Mouse (Mus musculus) gastrocnemius, postnatal 25 days (tissue): ENCODE measurements around the gene Immp1l. TPM values are rescaled to one million over a fixed set of nuclear protein-coding genes. Genes with fewer than 3 reads are reported as not detected.

Source experiments
- DNase-seq: peaks from one replicate; pipeline ENCODE4 v3.0.0; 2022
- long read RNA-seq, 2 experiments: library from polyadenylated mRNA; stranded (forward); transcript quantifications; one replicate each; pipeline ENCODE4 v2.0.0; 2021
- total RNA-seq, 2 experiments: library from RNA; stranded (reverse); gene quantifications; 1 replicate in 1 of 2; 2 replicates in 1 of 2; pipeline ENCODE4 v1.2.3; 2021

The Immp1l gene
- total RNA-seq = 10 to 100 TPM; 57.5 to 59.2 TPM
- long read RNA-seq, experiment 1, transcript Immp1l-201 (7 exons, 955 nt) = major isoform, 185 of 207 reads
- long read RNA-seq, experiment 1, partial matches to known transcripts = 1 of 207 reads
- long read RNA-seq, experiment 1, other reads (novel, unspliced or antisense) = 21 of 207 reads
- long read RNA-seq, experiment 2, transcript Immp1l-201 (7 exons, 955 nt) = major isoform, 129 of 134 reads
- long read RNA-seq, experiment 2, partial matches to known transcripts = 1 of 134 reads
- long read RNA-seq, experiment 2, other reads (novel, unspliced or antisense) = 4 of 134 reads

DNA sequence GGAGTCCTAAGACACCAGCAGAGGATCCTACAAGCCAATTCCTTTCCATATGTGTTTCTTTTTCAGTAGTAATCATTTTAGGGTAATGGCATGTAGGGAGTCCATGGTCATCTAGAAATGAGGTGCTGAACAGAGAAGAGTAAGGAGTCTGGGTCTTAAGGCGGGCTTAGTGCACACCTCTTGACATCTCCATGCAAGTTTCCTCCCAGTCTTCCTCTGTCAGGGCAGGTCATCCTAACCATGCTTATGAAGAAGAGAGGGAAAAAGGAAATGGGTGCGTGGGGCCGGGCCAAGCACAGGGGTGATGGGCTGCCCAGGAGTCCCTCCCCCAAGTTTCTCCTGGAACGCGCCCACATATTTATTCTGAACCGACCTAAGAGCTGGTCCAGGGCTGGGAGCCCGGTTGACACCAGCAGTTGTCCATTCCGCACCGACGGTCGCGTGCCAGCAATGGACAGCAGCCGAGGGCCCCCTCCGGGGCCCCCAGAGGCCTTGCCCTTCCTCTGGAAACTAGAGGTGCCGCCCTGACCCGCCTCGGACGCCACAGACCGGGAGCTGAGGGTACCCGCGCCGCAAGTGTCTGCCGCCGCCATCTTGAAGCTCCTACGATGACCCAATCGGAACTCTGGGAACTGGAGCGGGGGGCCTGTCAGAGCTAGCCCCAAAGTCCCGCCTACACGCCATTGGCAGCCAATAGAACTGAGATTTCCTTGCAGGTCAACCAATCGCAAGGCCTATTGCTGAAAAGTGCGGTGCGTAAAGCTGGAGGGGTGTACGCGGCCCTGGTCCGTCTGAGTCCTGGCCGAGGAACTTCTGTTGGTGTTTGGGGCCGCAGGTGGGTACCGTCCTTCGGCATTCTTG lies at the start of gene Immp1l, which contains the start of gene Elp4:
Gene Immp1l (plus strand): TSS at position 743 of the 861 bp plus-strand sequence.
Gene Elp4 (minus strand): TSS at position 669 of the 861 bp plus-strand sequence.
- DNase-seq = peak; percentile 96

DNA sequence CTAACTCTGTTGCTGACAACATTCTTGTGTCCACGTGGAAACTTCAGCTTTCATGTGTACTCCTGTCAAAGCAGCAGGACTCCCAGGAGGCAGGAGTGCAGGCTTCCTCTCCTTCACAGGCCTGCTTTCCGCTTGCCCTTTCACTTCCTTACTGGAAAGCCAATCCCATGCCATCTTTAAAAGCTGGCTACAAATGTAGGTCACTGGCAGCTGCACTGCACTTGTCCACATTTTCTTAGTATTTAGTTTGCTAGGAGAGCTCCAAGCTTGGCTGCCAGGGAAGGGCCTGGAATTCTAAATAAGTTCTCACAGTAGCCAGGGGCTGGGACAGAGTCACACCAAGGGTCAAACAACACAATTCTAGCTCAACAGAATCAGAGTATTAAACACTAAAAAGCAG lies 49.7 kb upstream of the Immp1l start:
- peak; percentile 40 for DNase-seq

DNA sequence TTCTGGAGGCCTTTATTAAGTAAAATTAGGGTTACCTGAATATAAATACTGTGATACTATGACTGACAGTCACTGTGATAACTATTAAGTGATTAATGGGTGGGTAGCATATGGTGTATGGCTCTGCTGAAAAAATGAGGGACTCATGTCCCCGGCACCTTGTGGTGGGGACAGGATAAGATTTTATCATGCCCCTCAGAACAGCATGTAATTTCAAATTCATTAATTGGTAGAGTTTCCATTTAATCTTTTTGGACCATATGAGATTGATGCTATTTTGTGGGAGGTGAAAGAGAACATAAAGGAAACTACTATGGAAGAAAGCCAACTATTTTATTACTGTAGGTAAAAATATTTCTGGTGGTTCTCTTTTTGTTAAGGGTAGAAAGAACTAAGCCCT lies 31.0 kb upstream of the Immp1l start:
- DNase-seq = no peak

DNA sequence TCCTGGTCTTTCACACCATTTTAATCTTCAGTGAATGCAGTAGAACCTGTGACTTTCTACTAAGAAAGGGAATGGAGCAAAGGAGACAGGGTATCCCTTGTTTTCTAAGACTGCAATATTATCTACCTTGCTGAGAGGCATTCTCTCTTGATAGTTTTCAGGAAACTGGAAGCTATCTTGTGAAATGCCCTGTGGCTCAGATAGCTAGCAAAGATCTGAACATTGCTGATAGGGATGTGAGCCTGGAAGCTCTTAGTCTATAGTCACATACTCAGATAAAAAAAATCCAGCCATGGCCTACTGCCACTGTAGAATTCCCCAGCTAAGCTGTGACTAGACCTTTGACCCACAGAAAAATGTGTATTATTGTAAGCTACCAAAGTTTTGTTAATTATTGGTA lies 13.6 kb upstream of the Immp1l start:
- DNase-seq = no peak

DNA sequence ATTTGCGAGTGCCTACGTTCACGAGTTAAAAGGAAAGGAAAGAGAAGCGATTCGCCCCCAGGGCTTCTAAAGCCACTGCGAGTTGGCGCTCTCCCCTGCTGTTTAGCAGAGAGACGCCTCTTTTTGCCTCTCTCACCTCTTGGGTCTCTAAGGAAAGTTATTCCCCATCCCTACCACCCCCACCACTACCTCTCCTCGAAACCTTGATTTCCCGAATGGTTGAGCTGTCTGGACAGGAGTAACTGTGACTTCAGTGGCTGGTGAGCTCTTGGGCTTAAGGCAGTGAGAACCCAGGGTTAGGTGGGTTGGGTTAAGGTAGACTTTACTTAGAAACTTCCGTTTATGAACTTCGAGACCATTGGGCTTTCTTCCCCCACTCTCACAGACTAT lies 314 bp downstream of the Immp1l start:
- no peak for DNase-seq

DNA sequence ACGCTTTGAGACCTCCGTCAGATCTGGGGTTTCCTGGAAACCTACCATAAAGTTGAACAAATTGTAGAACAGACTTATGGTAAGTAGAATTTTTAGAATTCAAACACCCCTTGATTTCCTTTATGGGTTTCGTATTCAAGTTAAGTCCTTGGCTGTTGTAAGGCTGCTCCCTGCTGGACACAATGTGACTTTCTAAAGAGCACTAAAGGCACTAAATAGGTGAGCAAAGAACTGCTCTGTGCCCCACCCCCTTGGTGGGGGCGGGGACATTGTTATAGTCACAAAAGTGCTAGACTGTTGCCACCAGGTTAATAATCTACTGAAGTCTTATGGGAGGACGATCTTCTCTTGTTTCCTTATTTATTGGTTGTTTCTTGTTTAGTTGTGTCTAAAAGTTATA lies 3.9 kb downstream of the Immp1l start:
- DNase-seq = no peak

DNA sequence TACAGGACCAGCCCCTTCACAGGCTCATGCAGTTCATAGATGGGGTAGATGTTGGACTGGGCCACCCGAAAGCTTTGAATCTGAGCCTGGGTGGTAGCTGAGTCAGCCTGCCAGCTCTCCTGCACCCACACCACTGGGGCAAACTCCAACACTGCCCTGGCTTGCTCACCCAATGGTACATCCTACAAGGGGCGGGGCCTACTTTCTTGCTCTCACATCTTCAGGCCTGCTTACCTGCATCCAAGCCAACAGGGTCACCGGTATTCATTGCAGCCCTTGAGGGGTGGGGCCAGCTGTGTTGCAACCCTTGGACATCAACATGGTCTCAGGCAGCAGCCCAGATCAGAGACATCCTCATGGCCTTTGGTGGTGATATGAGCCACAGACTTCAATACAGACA lies 6.2 kb downstream of the Immp1l start:
- DNase-seq = no peak

DNA sequence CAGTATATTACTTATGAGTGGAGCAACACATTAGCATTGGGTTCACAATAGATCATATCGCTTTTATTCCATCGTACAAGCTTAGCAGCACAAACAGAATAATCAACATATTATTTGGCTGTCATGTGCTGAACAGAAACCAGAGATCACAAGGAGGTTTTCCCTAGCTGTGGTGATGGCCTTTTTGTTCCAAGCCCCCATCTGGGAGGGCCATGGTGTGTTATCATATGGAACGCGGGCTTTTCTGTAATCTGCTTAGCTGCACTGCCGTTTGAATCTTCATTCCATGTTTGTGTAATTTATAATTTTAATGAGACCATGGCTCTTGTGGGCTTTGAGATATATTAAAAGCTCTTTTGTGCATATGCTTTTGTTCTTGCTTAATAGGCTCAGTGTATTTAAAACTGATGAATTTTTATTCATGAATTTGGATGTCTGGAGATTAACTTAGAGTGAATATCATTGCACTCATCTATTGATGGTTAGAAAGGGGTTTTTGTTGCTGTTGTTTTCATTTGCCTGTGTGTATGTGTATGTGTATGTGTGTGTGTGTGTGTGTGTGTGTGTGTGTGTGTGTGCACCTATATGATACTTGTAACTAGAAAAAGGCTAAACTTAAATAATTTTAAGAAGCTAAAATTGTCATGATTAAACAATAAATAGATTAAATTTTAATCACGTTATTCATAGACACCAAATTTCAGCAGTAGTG lies 9.4 kb downstream of the Immp1l start:
- no peak for DNase-seq

DNA sequence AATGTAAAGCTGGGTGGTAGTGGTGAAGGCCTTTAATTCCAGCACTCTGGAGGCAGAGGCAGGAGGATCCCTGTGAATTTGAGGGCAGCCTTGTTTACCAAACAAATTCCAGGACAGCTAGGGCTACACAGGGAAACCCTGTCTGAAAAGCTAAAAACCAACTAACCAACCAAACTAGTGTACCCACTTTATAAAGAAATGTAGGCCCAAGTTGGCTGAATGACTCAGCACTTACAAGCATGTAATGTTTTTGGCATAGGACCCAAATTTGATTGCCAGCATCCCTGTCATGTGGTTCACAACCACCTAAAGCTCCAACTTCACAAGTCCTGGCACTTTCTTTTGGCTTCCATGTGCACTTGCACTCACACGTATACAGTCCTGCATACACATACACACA lies 12.2 kb downstream of the Immp1l start:
- DNase-seq = no peak

DNA sequence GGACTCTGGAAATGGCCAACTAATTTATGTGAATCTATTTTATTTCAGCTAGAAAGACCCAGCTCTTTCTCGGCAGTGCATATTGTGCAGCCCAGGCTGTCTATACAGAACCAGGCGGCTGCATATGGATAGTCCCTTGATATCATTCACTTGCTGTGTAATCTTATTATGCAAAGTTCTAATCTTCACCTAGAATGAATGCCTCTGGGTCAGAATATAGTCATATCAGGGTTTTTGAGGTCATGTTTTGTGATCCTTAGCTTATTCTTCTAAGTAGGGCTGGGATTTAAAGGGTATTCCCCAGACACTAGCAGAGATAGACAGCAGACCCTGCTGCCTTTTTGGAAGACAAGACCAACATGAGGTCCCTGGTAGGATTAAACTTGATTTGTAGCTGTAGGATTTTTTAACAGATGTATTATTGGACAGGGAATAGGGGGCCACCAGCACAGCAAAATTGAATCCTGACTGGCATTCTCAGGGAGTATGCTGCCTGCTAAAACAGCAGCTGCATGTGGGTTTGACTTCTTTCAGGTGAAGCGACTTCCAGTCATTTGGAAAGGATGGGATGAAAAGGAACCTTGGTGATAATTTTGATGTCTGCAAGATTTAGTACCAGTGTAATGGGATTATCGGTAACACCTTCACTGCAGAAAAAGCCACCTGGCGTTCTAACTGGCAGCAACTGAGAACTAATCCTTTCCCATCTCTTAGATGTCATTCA lies 13.3 kb downstream of the Immp1l start:
- no peak for DNase-seq

DNA sequence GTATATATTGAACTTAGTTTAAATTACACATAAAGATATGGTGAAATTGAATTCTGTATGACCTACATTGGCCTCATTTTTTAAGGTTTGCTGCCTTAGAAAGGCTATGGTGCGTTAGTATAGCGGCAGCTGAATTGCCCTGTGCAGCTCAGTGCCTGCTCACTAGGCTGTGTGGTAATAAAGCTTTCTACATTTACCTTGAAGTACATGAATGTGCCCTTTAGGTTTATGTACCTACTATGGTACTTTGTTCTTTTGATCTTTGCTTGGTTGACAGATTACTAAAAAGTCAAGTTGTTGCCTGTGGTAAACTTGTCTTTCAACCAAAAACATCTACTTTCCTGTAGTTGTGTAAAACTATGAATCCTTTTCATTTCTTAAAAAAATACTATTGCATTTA lies 45.7 kb downstream of the Immp1l start:
- no peak for DNase-seq

DNA sequence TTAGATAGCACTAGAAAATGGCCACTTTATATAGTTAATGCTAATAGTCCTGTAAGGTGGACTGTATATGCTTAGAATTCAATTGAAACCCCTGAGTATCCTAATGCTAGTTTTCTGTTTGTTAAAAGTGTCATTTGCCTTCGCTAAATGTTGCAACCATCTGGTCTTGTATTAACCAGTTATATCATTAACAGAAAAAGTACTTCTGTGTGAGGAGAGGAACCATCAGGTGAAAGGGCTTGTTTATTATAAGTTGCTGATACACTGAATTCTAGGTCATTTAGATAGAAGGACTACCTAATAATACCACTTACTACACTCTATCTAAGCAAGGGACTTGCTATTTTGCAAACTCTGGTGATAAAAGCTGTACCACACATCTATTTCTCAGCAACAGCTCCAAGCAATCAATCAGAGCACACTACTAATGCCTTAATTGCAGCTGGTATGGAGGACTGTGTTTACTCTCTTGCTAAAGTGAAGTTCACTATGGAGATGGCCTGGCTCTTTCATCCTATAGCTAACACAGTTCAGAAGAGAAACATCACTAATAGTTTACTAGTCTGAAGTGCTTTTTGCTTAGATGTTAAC lies 47.0 kb downstream of the Immp1l start:
- DNase-seq = no peak

DNA sequence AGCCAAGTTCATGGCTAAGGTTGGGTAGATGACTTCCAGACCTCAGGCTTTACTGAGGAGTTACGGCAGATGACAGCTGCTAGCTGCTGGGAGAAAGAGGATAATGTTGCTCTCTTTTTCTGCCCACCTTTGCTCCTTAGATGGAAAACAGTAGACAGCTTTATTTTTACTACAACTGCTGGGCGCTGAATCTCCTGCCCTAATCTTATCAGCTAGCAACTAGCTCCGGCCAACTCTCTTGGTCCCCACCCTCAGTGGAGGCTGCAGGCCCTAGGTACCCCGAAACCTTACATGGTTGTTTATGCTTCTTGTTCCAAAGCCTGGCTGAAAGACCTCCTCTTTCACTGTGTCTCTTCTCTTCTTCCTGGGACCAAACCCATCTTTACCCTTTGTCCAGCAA lies 49.4 kb downstream of the Immp1l start:
- no peak for DNase-seq

DNA sequence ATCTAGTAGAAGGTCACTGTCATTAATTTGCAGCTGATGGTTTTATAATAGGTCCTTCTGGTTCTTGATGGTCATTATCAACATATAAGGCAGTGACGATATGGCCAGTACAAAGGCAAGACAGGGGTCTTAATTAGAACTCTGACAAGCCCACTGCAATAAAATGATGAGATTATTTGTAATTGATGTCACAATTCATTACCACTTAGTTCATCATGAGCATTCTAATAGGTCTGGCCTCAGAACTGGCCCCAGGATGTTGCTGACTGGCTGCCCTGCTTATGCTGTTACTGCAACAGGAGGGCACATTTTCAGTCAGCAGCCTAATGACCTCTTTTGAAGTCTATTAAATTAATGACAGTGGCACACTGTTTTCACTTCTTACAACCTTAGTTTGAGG lies 59.0 kb downstream of the Immp1l start:
- DNase-seq = no peak

DNA sequence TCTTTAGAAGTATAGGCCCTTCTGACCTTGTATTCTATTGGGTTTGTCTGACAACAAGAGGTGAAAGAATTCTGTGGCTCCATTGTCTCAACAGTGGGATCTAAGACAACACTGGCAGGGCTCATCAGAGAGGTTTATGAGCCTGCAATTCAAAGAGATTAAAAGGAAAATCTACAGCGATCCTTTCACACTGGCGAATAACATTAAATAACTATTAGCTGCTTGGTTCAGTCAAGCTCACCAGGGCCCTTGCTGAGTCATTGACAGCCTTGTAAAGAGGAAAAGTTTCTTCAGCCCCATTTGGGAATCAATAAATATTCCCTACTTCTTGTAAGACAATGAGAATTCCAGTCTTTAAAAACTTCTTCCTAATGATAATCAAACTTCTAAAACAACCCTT lies 69.5 kb downstream of the Immp1l start:
- DNase-seq = no peak

DNA sequence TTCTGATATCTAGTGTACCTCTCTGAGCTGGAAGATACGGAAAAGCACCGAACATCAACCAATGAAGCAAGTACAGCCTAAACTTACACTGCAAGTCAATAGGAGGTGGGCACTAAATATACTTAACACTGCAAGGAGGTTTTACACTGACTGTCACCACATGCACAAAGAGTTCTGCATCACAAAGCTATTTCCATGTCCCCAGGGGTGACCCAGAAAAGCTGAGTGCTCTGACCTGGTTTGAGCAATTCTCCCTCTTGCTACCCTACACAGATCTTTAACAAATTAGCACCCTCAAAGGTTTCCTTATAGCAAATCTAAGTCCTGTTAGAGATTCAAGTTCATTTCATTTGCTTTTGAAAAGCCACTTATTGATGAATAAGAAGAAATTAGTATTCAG lies 73.6 kb downstream of the Immp1l start:
- no peak for DNase-seq

DNA sequence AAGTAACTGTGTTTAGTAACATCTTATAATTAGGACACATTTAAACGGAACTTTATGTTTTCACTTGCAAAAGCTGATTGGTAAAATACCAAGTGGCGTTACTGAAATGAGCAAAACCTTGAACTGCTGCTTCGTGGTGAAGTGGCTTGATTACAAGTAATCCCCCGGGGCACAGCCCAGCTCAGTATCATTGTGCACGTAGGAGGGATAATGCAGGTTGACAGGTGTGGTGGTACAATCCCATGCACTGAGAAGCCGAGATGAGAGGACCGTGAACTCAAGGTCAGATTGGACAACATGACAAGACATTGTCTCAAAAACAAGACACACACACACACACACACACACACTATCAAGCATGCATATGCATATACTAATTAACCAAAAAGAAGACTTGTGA lies 80.8 kb downstream of the Immp1l start:
- DNase-seq = no peak

DNA sequence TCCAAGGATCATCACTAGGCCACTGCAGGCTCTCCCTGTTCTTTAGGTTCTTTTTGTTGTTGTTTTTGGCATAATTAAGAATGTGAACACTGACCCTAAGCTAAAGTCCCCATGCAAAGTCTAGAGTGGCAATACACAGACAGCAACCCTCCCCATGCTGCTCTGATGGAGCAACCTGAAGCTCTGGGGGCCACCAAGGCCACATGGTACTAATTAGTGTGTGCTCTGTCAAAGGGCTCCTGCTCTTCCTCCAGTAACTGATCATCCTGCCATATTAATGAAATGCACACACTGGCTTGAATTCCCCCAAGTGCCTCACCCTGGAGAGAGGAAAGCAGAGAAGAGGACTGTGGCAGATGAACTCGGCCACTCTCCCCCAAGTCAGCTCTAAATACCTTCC lies 82.7 kb downstream of the Immp1l start:
- no peak for DNase-seq

DNA sequence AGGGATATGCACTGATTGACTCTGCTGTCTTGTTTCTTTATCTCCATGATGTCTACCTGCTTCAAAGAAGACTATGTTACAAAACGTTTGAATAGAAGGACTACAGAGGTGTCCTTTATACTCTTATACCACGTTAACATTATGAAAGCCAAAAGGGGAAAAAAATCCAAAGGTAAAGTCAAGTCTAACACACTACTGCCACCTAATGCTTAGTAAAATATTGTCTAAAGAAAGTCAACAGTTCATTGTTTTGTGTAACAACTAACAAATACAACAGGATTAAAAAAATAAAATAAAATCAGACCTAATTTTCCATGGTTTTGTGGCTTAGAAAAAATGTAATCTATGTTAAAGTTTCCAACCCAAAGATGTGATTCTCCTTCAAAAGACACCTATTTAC lies 83.6 kb downstream of the Immp1l start:
- DNase-seq = no peak

DNA sequence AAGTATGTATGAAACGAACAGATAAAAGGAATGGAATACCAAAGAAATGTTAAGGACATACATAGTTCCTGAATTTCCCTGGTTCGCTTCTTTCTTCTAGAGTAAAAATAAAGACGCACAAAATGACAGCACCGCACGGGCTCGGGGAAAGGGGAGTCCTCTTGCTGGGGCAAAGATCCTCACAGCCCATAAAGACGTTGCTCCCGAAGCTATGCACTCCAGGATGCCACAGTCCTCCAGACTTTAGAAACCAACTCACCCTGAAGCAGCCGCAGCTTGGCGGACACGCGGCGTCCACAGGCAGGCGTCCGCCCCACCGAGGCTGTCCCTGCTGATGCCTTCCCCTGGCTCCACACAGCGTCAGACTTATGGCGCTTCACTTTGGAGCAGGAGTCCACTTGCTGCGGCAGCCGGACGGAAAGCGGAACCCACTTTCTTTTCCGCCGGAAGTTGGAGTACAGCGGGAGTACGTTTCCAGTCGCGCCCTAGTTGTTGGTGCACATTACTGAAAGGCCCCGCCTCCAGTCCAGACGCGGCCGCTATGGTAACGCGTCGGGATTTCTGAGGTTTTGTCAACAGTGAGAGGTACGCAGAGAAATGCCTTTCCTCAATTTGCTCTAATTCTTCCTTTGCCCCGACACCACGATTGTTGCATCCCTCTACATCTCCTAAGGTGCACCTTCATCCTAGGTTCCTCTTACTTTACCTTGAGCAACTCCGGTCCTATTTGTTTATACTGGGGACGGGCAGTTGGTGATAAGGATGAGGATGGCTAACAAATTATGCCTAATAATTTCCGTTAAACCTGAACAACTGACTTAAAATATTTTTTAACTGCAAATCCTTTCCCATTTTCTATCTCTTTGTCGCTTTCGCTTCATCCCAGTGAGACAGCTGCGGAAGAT lies 98.6 kb downstream of the Immp1l start, which contains the start of gene Dnajc24:
Gene Dnajc24 (minus strand): TSS at position 715 of the 905 bp plus-strand sequence.
- peak; percentile 82 for DNase-seq

DNA sequence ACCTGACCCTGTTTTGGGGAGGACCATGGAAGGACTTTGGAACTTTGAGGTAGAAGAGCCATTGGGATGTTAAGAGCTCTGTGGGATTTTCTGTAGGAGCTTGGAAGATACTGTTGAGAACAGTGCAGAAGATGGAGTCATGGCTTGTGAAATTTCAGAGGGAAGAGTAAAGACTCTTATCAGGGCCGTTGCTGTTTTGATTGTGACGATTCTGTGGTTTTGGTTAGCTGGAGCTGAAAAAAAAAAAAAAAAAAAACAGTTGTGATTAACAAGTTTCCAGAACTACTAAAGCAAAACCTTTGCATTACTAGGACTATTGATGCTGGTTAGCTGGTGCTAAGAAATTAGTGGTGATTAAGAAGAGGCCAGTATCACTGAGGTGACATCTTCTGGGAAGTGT lies 104.0 kb downstream of the Immp1l start:
- no peak for DNase-seq
